Mouse (Mus musculus) erythroblast, embryonic 14.5 days (primary cell): ENCODE measurements around the gene Dchs1.

Source experiments
- GATA1 ChIP-seq: IDR thresholded peaks from 2 replicates; pipeline ENCODE4 v1.6.1; 2012; ENCODE audit warnings: low read length, inconsistent platforms, mixed read lengths
- TAL1 ChIP-seq: IDR thresholded peaks from 3 replicates; pipeline ENCODE4 v1.6.1; 2012; ENCODE audit warnings: low read length, inconsistent platforms, mixed read lengths

DNA sequence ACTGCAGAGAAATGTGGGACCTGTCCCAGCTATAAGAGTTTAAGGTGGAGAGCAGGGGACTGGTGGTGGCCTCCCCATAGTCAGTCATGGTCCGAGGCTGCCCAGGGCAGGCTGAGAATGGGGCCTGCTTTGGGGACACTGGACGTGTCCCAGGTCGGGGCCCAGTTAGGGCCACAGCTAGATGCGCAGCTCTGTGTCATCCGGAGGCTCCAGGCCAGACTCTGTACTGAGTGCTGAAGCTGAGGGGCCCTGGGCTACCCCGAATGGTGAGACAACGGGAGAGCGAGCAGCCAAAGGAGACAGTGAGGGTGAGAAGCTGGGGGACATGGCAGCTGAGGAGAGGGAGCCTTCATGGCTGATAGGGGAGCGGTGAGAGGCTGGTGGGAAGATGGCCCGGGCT, 34.2 kb downstream of the Dchs1 start:
- no peak for TF ChIP-seq GATA1
- no peak for TF ChIP-seq TAL1
